Mouse (Mus musculus) spleen, adult 2 months (tissue): ENCODE measurements at regions not wholly inside any gene's neighbourhood (a gene's known extent, or its start where the extent isn't known, plus 50 kb on each side); places are given as distances from the start of the nearest gene placed in this dataset.

Source experiments
- CTCF ChIP-seq: fragments of 200-500 bp; IDR thresholded peaks from 2 replicates; pipeline ENCODE4 v1.5.1; 2011; ENCODE audit warnings: mild to moderate bottlenecking, inconsistent platforms; ENCODE audit not compliant: insufficient read depth, insufficient read length, insufficient replicate concordance; ENCODE audit errors: extremely low read depth
- POLR2A ChIP-seq: fragments of 200-500 bp; IDR thresholded peaks from 2 replicates; pipeline ENCODE4 v1.6.1; 2011; ENCODE audit warnings: low read depth, low read length, inconsistent platforms

DNA sequence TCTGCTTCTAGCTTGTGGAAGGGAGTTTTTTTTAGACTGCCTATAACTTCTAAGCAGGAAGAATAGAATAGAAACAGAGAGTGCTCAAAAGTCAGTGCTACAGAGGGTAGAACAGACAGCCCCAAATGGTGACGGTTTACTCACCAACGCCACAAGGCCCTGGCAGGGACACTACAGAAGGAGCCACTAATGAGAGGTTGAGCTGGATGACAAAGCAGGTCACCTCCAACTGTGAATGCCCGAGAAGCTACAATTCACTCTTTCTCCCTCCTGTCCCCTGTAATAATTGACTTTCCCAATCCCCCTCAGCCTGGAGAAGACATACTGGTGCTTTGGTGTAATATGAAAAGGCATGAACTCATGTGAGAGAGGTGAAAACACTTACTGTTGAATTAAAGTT is 106.5 kb upstream of the Arl4c start:
- TF ChIP-seq CTCF (no peak), POLR2A (no peak)
